Mouse (Mus musculus) lung, postnatal 0 days (tissue): ENCODE measurements around the gene Psap. TPM values are rescaled to one million over a fixed set of nuclear protein-coding genes. Genes with fewer than 3 reads are reported as not detected.

Source experiments
- ATAC-seq: fragments of 200-750 bp; cut with Nextera tagmentation; 2 replicates; pipeline ENCODE4 v1.8.0; 2017; ENCODE audit warnings: moderate library complexity
- DNase-seq: peaks from one replicate; pipeline ENCODE4 v3.0.0-alpha.2; 2016; ENCODE audit warnings: low spot score
- H3K27ac ChIP-seq: fragments of 300-500 bp; sonication (generic); 2 replicates; pipeline ENCODE4 v1.5.1; 2014; ENCODE audit warnings: antibody characterized with exemption, mild to moderate bottlenecking, low read length, mixed read lengths
- H3K27me3 ChIP-seq: fragments of 300-500 bp; sonication (generic); replicated peaks from 2 replicates; pipeline ENCODE4 v1.6.1; 2014; ENCODE audit warnings: low read length, mixed read lengths; ENCODE audit not compliant: insufficient read depth
- H3K36me3 ChIP-seq: fragments of 300-500 bp; sonication (generic); 2 replicates; pipeline ENCODE4 v1.6.1; 2014; ENCODE audit warnings: low read length, mixed read lengths; ENCODE audit not compliant: insufficient read depth
- H3K4me1 ChIP-seq: fragments of 300-500 bp; sonication (generic); 2 replicates; pipeline ENCODE4 v1.6.1; 2014; ENCODE audit warnings: antibody characterized with exemption, low read depth, low read length, mixed read lengths; ENCODE audit not compliant: insufficient read depth
- H3K4me2 ChIP-seq: fragments of 300-500 bp; sonication (generic); replicated peaks from 2 replicates; pipeline ENCODE4 v1.6.1; 2014; ENCODE audit warnings: low read depth, mild to moderate bottlenecking, low read length, moderate library complexity, mixed read lengths
- H3K4me3 ChIP-seq: fragments of 300-500 bp; sonication (generic); 2 replicates; pipeline ENCODE4 v1.5.1; 2014; ENCODE audit warnings: low read depth, low read length
- H3K9ac ChIP-seq: fragments of 300-500 bp; sonication (generic); replicated peaks from 2 replicates; pipeline ENCODE4 v1.6.1; 2014; ENCODE audit warnings: low read depth, mild to moderate bottlenecking
- H3K9me3 ChIP-seq: fragments of 300-500 bp; sonication (generic); 2 replicates; pipeline ENCODE4 v1.6.1; 2016; ENCODE audit warnings: low read length, mixed read lengths
- CTCF ChIP-seq: IDR thresholded peaks from 2 replicates; pipeline ENCODE4 v1.5.1; 2016; ENCODE audit warnings: antibody characterized with exemption, mild to moderate bottlenecking
- EP300 ChIP-seq: IDR thresholded peaks from 2 replicates; pipeline ENCODE4 v1.6.1; 2016; ENCODE audit warnings: antibody characterized with exemption, mild to moderate bottlenecking, control low read depth
- WGBS: fragments of 180-500 bp; shearing (Covaris S2); extraction: QIAGEN DNeasy Blood & Tissue Kit; methylation state at CpG from one replicate; pipeline ENCODE4 v1.1.7; 2014; 5-methylcytosine and 5-hydroxymethylcytosine counted together
- polyA plus RNA-seq: library from polyadenylated mRNA; unstranded; fragments of >200 nt; fragmentation: Nextera tagmentation; extraction: Ambion mirVana; gene quantifications from 2 replicates; pipeline ENCODE4 v1.2.1, GENCODE M21; 2015

Gene Psap
- polyA plus RNA-seq, 1 experiment from 2014 or later = 120 TPM

DNA sequence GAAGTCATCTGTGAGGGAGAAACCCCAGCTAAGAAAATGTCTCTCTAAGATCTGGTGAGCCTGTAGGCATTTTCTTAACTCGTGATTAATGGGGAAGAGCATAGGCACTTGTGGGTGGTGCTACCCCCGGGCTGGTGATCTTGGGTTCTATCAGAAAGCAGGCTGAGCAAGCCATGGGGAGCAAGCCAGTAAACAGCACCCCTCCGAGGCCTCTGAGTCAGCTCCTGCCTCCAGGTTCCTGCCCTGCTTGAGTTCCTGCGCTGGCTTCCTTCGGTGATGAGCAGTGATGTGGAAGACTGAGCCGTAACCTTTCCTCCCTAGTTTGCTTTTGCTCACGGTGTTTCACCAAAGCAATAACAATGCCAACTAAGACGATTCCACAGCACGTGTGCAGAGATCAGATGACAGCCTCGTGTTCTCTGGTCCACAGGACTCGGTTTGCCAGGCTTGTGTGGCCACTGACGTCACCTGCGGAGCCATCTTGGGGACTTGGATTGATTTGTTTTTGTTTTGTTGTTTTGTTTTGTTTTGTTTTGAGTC, 26.9 kb upstream of the Psap start:
- Histone ChIP-seq H3K4me1 (no peaks in the 10 kb centered on the region), H3K9me3 (no peaks in the 10 kb centered on the region), H3K4me2 (no peak overlapping the region), H3K27ac (no peak overlapping the region), H3K27me3 (no peaks in the 10 kb centered on the region), H3K9ac (no peak overlapping the region), H3K36me3 (no peaks in the 10 kb centered on the region), H3K4me3 (no peak overlapping the region)
- no peak for TF ChIP-seq CTCF
- TF ChIP-seq EP300 = no peak
- ATAC-seq (no peak), DNase-seq (no peak)
- WGBS = 78% methylated on average over 13 of the region's 13 CpGs

DNA sequence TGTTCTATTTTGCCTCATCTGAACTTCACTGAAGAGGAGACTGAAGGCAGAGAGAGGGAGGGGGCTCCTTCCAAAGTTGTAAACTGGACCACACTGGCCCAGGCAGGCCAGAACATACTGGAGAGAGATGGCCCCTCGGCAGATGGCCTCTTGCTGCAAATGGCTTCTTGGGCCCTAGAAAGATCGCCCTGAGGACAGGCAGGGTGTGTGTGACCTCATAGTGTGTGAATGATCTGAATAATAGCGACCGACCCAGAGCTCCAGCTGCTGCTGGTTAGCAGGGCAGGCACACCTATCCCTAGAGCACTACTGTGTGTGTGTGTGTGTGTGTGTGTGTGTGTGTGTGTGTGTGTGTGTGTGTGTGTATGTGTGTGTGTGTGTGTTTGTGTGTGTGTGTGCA, 25.2 kb upstream of the Psap start:
- H3K27ac ChIP-seq = no peak overlapping the region

DNA sequence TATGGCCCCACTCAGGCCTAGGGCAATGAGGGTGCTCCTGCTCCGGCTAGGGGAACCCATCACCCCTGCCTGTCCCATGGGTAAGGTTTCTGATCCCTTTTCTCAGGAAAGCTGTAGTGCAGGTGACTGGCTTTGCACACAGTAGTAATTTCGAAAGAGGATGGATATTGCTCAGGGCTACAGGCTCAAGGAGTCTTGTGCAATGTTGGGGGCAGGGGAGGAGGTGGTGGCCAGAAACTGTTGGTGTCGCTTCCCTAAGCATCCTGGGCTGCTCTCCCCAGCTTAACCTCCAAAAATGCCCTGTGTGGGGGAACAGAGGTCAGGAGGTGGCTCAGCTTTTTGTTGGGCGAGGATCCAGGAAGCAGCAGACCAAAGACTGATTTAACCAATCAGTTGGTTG, 24.8 kb upstream of the Psap start:
- ATAC-seq = peak; percentile 72
- WGBS = 60% methylated on average over 4 of the region's 4 CpGs
- peak; percentile 64 for DNase-seq

More for the DNA sequence above, 25.2 kb upstream of the Psap start:
- H3K27me3 ChIP-seq = no peaks in the 10 kb centered on the region
- WGBS = 69% methylated on average over 4 of the region's 4 CpGs
- no peaks in the 10 kb centered on the region for H3K9me3 ChIP-seq
- DNase-seq = no peak
- H3K9ac ChIP-seq = no peak overlapping the region
- TF ChIP-seq CTCF (no peak), EP300 (no peak)
- 0 out of 2 replicates have a peak, but pooled peaks have one; percentile 15 for ATAC-seq
- H3K36me3 ChIP-seq = no peaks in the 10 kb centered on the region
- H3K4me1 ChIP-seq = no peaks in the 10 kb centered on the region
- H3K4me3 ChIP-seq = no peak overlapping the region
- H3K4me2 ChIP-seq = no peak overlapping the region

GRCm38 (mm10) chr10:60256088-60256487, 21.3 kb upstream of the Psap start:
- Histone ChIP-seq H3K27me3 (no peaks in the 10 kb centered on the region), H3K4me1 (no peaks in the 10 kb centered on the region), H3K4me2 (no peak overlapping the region), H3K36me3 (no peaks in the 10 kb centered on the region), H3K9me3 (no peaks in the 10 kb centered on the region), H3K4me3 (no peak overlapping the region), H3K9ac (no peak overlapping the region), H3K27ac (no peak overlapping the region)
- DNase-seq (no peak), ATAC-seq (no peak)
- WGBS = 68% methylated on average over 6 of the region's 6 CpGs
- TF ChIP-seq CTCF = no peak
- TF ChIP-seq EP300 = no peak

More for the DNA sequence above, 24.8 kb upstream of the Psap start:
- no peaks in the 10 kb centered on the region for H3K9me3 ChIP-seq
- no peak overlapping the region for H3K27ac ChIP-seq
- H3K9ac ChIP-seq = no peak overlapping the region
- H3K4me1 ChIP-seq = no peaks in the 10 kb centered on the region
- no peak overlapping the region for H3K4me2 ChIP-seq
- H3K36me3 ChIP-seq = no peaks in the 10 kb centered on the region
- no peak overlapping the region for H3K4me3 ChIP-seq
- TF ChIP-seq CTCF (no peak), EP300 (no peak)
- no peaks in the 10 kb centered on the region for H3K27me3 ChIP-seq

DNA sequence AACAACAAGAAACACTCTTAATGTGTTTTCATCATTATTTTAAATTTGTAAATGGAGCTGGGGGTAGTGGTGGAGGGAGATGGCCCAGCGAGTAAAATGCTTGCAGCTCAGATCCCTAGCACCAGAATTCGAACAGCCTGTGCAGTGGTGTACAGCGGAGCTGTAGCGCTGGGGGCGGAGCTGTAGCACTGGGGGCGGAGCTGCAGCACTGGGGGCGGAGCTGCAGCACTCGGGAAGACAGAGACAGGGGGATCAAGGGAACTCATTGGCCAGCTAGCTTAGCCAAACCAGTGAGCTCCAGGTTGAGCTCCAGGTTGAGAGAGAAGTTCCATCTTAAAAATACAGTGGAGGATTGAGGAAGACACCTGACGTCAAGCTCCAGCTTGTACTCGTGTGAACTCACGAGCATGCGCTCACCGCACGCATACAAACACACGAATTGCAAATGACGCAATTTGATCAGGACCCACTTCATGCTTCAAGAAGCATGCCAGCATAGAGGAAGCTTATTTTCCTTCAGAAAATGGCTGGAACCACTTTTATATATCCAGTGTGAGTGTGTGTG, 20.1 kb upstream of the Psap start:
- Histone ChIP-seq H3K9me3 (no peaks in the 10 kb centered on the region), H3K4me1 (no peaks in the 10 kb centered on the region), H3K27me3 (no peaks in the 10 kb centered on the region), H3K27ac (no peak overlapping the region), H3K9ac (no peak overlapping the region), H3K36me3 (no peaks in the 10 kb centered on the region), H3K4me2 (no peak overlapping the region), H3K4me3 (no peak overlapping the region)
- TF ChIP-seq EP300 (no peak), CTCF (no peak)
- no peak for ATAC-seq
- DNase-seq = no peak
- 64% methylated on average over 16 of the region's 16 CpGs for WGBS

- Histone ChIP-seq H3K9ac (no peak overlapping the region), H3K4me2 (no peak overlapping the region), H3K4me3 (no peak overlapping the region), H3K27ac (no peak overlapping the region), H3K27me3 (no peaks in the 10 kb centered on the region), H3K9me3 (no peaks in the 10 kb centered on the region), H3K36me3 (no peaks in the 10 kb centered on the region), H3K4me1 (no peaks in the 10 kb centered on the region)
- 82% methylated on average over 5 of the region's 5 CpGs for WGBS
- ATAC-seq (0 out of 2 replicates have a peak, but pooled peaks have one; percentile 36), DNase-seq (peak; percentile 48)
- TF ChIP-seq CTCF (no peak), EP300 (no peak)
Observed at GRCm38 (mm10) chr10:60260557-60261294, 16.7 kb upstream of the Psap start.
